Mouse (Mus musculus) cortical plate, adult 2 months (tissue): ENCODE measurements around the gene Osbpl10.

Source experiments
- CTCF ChIP-seq: fragments of 200-500 bp; IDR thresholded peaks from 2 replicates; pipeline ENCODE4 v1.5.1; 2011; ENCODE audit warnings: mild to moderate bottlenecking, control low read depth, low read length; ENCODE audit not compliant: insufficient read depth; ENCODE audit errors: extremely low read depth
- POLR2A ChIP-seq: fragments of 200-500 bp; IDR thresholded peaks from 2 replicates; pipeline ENCODE4 v1.6.1; 2011; ENCODE audit warnings: mild to moderate bottlenecking, low read length, control low read depth; ENCODE audit not compliant: insufficient read depth; ENCODE audit errors: extremely low read depth

GRCm38 (mm10) chr9:115229676-115230075 lies 251.3 kb downstream of the Osbpl10 start:
- TF ChIP-seq CTCF (no peak), POLR2A (no peak)
